Mouse (Mus musculus): ENCODE results near the gene Pisd.

DNA sequence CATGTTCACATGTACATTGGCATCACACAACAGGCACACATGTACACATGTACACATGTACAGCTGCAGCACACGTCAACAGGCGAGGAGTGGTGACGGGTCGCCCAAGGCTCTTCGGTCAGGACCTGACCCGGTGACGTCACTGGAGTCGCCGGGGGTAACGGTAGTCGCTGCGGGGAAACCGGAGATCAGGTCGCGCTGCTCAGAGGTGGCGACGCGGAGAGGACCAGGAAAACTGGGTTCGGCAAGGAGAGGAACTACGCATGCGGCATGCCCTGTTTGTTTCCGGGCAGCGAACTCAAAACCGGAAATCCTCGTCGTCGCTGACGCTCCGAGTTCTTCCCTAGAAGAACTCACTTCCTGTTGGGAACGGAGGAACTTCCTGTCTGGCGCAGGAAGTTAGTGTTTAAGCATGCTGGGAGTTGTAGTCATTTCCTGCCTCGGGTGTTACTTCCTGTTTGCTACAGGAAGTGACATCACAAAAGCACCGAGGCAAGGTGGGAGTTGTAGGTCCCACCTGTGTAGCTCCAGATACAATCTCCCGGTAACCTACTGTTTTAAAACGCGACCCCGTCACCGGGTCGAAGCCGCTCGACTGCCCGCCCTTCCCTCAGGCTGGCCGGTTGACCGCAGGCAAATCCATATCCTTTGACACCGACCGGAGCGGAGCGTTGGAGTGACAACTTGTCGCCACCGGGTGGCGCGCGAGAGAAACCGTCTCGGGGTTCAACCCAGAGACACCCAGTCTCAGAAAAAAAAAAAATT lies 71.6 kb downstream of the Pisd start:
- TF ChIP-seq CTCF (IDR thresholded peaks at IDR 0.05; ENCODE audit: insufficient read depth, low read length): peak; percentile 68
- TF ChIP-seq POLR2A (IDR thresholded peaks at IDR 0.05; ENCODE audit: borderline replicate concordance, extremely low read depth, low read depth, low read length): peak; percentile 98

Data from lung, adult 2 months (tissue).